Mouse (Mus musculus): Measurements from ENCODE around the gene Smim9. TPM values are rescaled to one million over a fixed set of nuclear protein-coding genes. Genes with fewer than 3 reads are reported as not detected.

Smim9 gene
- polyA plus RNA-seq, 1 experiment, result not detected

DNA sequence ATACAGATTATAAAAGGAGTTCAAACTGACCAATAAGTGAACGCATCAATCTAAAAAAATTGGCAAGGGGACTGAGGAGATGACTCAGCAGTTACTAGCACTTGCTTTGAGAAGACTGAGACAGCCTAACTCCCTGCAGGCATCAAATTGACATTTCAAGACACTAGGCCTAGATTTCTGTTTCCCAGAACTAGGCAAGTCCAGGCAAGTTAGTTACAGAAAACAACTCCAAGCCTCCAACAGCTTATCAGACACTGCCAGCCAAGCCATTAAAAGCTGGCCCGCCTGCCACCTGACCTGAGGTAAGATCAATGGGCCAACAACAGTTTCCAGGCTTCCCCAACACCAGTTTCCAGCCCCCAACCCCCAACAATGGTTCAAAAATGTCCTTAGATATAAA is 25.8 kb downstream of the Smim9 start:
- 61% methylated on average over 2 of the region's 2 CpGs for WGBS
- DNase-seq, result peak; percentile 16
- Histone ChIP-seq H3K27ac (ENCODE audit: insufficient read depth, low read depth, low read length) (no peak overlapping the region), H3K4me1 (ENCODE audit: control insufficient read depth, insufficient read depth, low read length) (no peaks in the 10 kb centered on the region; the same call in 1 of the 2 replicates), H3K4me3 (ENCODE audit: insufficient read depth, low read depth, low read length) (no peak overlapping the region), H3K27me3 (replicated peaks; ENCODE audit: control insufficient read depth, insufficient read depth, low read length) (no peaks in the 10 kb centered on the region), H3K36me3 (ENCODE audit: control insufficient read depth, insufficient read depth, low read length) (no peaks in the 10 kb centered on the region)
- TF ChIP-seq CTCF (conservative IDR thresholded peaks at IDR 0.05; ENCODE audit: insufficient read depth, insufficient read length, low read depth, low read length) (no peak), POLR2A (IDR thresholded peaks at IDR 0.05; ENCODE audit: low read depth, low read length) (no peak)

DNA sequence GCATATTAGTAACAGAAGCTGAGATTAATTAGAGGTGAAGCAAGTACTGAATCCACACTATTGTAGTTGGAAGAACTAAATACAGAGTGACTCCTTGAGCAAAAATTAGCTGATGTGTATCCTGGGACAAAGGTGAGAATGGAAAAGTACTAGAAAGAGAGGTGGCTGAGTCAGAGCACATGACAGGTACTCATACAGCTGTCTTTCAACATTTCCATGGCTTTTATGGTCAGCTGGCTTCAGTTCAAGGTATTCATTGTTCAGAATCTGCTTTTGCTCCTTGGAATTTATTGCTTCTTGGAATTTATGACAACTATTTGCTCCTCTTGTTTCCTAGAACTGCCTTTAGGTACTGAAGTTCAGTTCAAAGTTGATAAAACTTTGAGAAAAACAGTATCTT is 26.6 kb downstream of the Smim9 start:
- no peak overlapping the region; the same call in 1 of the 2 replicates for H3K27ac ChIP-seq (ENCODE audit: insufficient read depth, low read depth, low read length)
- H3K4me3 ChIP-seq (ENCODE audit: insufficient read depth, low read depth, low read length), result no peak overlapping the region
- TF ChIP-seq CTCF (conservative IDR thresholded peaks at IDR 0.05; ENCODE audit: insufficient read depth, insufficient read length, low read depth, low read length) (no peak), POLR2A (IDR thresholded peaks at IDR 0.05; ENCODE audit: low read depth, low read length) (no peak)
- no peaks in the 10 kb centered on the region for H3K27me3 ChIP-seq (replicated peaks; ENCODE audit: control insufficient read depth, insufficient read depth, low read length)
- DNase-seq, result peak; percentile 74
- no peaks in the 10 kb centered on the region; the same call in 1 of the 2 replicates for H3K4me1 ChIP-seq (ENCODE audit: control insufficient read depth, insufficient read depth, low read length)
- no peaks in the 10 kb centered on the region for H3K36me3 ChIP-seq (ENCODE audit: control insufficient read depth, insufficient read depth, low read length)

DNA sequence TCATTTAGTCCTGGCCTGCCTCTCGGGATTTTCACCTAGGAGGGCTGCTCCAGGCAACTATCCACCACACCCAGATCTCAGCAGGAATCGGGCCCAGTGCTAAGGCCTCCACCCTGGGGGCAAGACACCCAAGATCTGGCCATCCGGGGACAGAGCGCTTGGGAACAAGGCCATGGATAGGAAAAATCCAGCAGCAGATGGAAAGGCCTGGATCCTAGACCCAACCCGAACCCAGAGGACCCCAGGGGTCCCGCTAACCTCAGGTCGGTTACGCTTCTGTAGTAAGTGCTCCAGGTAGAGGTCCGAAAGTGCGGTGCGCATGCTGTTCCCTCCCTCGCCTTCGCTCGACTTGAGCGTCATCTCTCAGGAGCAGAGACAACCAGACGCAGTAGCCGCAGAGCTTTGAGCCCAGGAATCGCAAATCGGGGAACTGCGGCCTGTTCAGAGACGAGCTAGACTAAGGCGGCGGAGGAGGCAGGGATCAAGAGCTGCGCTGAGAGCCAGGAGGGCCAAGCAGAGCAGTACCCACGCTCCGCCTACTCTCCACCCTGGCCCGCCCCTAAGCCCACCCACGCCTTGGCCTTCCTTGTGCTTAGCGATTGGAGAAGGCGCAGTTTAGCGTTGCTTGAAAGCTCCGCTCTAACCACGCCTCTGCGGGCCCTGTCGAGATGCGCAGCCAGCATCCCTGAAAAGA is 33.0 kb downstream of the Smim9 start, which contains the start of gene Mpp1:
Gene Mpp1, minus strand, starts transcription at position 550 of the 694 bp plus-strand sequence.
- peak; percentile 90 for DNase-seq

DNA sequence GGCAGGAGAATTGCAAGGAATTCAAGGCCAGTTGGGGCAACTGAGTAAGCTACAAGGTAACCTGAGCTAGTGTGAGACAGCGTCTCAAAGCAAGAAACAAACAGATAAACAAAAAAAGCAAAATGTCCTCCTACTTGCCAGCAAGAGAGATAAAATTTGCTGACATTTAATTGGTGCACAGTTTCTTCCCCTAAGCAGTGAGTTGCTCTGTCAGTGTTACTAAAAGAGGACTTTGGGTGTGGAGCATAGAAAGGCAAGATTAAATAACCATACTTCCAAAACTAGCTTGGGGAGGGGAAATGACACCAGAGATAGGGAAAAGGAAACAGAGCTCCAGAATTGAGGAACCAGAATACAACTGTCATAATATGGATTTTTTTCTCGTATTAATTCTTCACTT is 34.1 kb downstream of the Smim9 start:
- Histone ChIP-seq H3K27me3 (replicated peaks; ENCODE audit: control insufficient read depth, insufficient read depth, low read length) (no peaks in the 10 kb centered on the region), H3K36me3 (ENCODE audit: control insufficient read depth, insufficient read depth, low read length) (no peaks in the 10 kb centered on the region), H3K4me1 (ENCODE audit: control insufficient read depth, insufficient read depth, low read length) (no peaks in the 10 kb centered on the region; the same call in 1 of the 2 replicates), H3K27ac (ENCODE audit: insufficient read depth, low read depth, low read length) (peak overlapping the region; percentile 82), H3K4me3 (ENCODE audit: insufficient read depth, low read depth, low read length) (peak overlapping the region; percentile 33)
- TF ChIP-seq CTCF (conservative IDR thresholded peaks at IDR 0.05; ENCODE audit: insufficient read depth, insufficient read length, low read depth, low read length) (no peak), POLR2A (IDR thresholded peaks at IDR 0.05; ENCODE audit: low read depth, low read length) (no peak)
- WGBS, result 55% methylated on average over 2 of the region's 2 CpGs
- DNase-seq, result no peak

More for the DNA sequence above, 33.0 kb downstream of the Smim9 start, which contains the start of gene Mpp1:
- Histone ChIP-seq H3K36me3 (ENCODE audit: control insufficient read depth, insufficient read depth, low read length) (no peaks in the 10 kb centered on the region), H3K4me3 (ENCODE audit: insufficient read depth, low read depth, low read length) (peak within 1 kb of the TSS; percentile 85), H3K4me1 (ENCODE audit: control insufficient read depth, insufficient read depth, low read length) (no peaks in the 10 kb centered on the region; the same call in 1 of the 2 replicates), H3K27ac (ENCODE audit: insufficient read depth, low read depth, low read length) (peak within 1 kb of the TSS; percentile 66), H3K27me3 (replicated peaks; ENCODE audit: control insufficient read depth, insufficient read depth, low read length) (no peaks in the 10 kb centered on the region)
- peak; percentile 90 for TF ChIP-seq POLR2A (IDR thresholded peaks at IDR 0.05; ENCODE audit: low read depth, low read length)
- TF ChIP-seq CTCF (conservative IDR thresholded peaks at IDR 0.05; ENCODE audit: insufficient read depth, insufficient read length, low read depth, low read length), result no peak
- WGBS, result 0% methylated on average over 36 of the region's 36 CpGs

DNA sequence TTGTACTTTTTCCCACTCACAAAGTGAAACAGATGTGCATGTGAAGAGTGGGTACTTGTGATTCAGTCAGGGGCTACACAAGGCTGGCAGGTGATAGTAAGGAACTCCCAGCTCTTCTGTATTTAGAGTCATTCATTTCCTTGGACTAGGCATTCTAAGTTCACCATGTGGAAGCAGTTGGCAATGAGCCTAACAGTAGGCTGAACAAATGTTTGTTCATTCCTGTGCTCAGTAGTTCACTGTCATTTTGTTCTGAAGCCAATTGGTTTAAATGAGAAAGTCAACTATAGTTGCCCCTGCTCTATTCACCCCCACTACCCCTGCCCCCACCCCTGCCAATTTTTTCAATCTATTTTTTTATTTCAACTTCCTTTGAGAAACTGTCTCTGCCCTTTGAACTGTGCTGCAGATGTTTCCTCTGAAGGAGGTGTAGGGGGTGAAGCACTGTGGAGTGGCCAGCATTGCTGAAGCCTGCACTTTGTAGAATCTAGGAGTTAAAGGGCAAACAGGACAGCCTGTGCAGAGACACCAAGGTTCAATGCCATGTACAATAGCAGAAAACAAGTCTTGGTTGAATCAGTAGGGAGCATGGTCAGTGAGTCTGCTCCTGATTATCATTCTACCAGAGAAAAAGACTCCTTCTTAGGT is 35.1 kb downstream of the Smim9 start:
- Histone ChIP-seq H3K4me1 (ENCODE audit: control insufficient read depth, insufficient read depth, low read length) (no peaks in the 10 kb centered on the region; the same call in 1 of the 2 replicates), H3K27ac (ENCODE audit: insufficient read depth, low read depth, low read length) (peak overlapping the region; percentile 74; the same call in 1 of the 2 replicates), H3K36me3 (ENCODE audit: control insufficient read depth, insufficient read depth, low read length) (no peaks in the 10 kb centered on the region), H3K27me3 (replicated peaks; ENCODE audit: control insufficient read depth, insufficient read depth, low read length) (no peaks in the 10 kb centered on the region), H3K4me3 (ENCODE audit: insufficient read depth, low read depth, low read length) (no peak overlapping the region)
- TF ChIP-seq CTCF (conservative IDR thresholded peaks at IDR 0.05; ENCODE audit: insufficient read depth, insufficient read length, low read depth, low read length) (no peak), POLR2A (IDR thresholded peaks at IDR 0.05; ENCODE audit: low read depth, low read length) (no peak)
- DNase-seq, result peak; percentile 80

DNA sequence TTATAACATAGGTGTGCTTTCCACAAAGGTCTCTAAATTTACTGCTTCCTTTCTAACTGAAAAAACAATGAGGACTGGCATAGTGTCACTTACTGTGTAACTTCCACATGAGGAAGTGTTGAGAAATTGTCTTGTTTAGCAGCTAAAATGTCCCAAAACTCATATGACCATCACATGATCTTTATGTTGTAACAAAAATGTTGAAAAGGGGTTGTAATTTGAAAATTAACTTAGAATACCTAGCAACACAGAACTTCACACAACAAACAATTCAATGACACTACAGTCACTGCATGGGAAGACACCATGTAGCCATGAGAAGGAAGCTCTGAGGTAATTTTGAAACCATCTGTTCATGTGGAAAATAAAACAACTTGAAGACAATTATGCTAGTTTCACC is 36.7 kb downstream of the Smim9 start:
- H3K4me3 ChIP-seq (ENCODE audit: insufficient read depth, low read depth, low read length), result no peak overlapping the region
- no peaks in the 10 kb centered on the region for H3K27me3 ChIP-seq (replicated peaks; ENCODE audit: control insufficient read depth, insufficient read depth, low read length)
- no peaks in the 10 kb centered on the region for H3K36me3 ChIP-seq (ENCODE audit: control insufficient read depth, insufficient read depth, low read length)
- H3K27ac ChIP-seq (ENCODE audit: insufficient read depth, low read depth, low read length), result no peak overlapping the region
- no peak for TF ChIP-seq POLR2A (IDR thresholded peaks at IDR 0.05; ENCODE audit: low read depth, low read length)
- no peak for TF ChIP-seq CTCF (conservative IDR thresholded peaks at IDR 0.05; ENCODE audit: insufficient read depth, insufficient read length, low read depth, low read length)
- DNase-seq, result no peak
- H3K4me1 ChIP-seq (ENCODE audit: control insufficient read depth, insufficient read depth, low read length), result no peaks in the 10 kb centered on the region; the same call in 1 of the 2 replicates

DNA sequence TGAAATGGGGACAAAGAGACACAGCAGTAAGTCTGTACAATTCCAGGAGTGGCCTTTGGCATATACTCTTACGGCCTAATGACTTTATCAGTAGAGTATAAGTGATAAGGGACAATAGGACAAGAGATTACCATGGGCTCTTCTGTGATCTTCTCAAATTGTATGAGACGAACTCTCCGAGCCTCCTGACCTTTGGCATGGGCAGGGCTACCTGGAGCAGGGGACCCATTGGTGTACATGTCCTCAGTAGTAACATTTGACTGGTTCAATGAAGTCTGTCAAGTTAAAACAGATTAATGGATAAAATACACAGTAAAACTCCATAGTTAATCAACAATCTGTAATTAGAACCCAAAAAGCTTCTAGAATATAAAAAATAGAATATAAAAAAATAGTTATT is 38.0 kb downstream of the Smim9 start:
- no peak overlapping the region for H3K4me3 ChIP-seq (ENCODE audit: insufficient read depth, low read depth, low read length)
- no peaks in the 10 kb centered on the region for H3K36me3 ChIP-seq (ENCODE audit: control insufficient read depth, insufficient read depth, low read length)
- H3K27ac ChIP-seq (ENCODE audit: insufficient read depth, low read depth, low read length), result no peak overlapping the region
- DNase-seq, result peak; percentile 66
- H3K27me3 ChIP-seq (replicated peaks; ENCODE audit: control insufficient read depth, insufficient read depth, low read length), result no peaks in the 10 kb centered on the region
- no peak for TF ChIP-seq CTCF (conservative IDR thresholded peaks at IDR 0.05; ENCODE audit: insufficient read depth, insufficient read length, low read depth, low read length)
- TF ChIP-seq POLR2A (IDR thresholded peaks at IDR 0.05; ENCODE audit: low read depth, low read length), result no peak
- H3K4me1 ChIP-seq (ENCODE audit: control insufficient read depth, insufficient read depth, low read length), result no peaks in the 10 kb centered on the region; the same call in 1 of the 2 replicates
- 59% methylated on average over 3 of the region's 3 CpGs for WGBS
